Mouse (Mus musculus) hindbrain, embryonic 11.5 days (tissue): ENCODE measurements at regions not wholly inside any gene's neighbourhood (a gene's known extent, or its start where the extent isn't known, plus 50 kb on each side); places are given as distances from the start of the nearest gene placed in this dataset.

ENCODE experiments used
- ATAC-seq: fragments of 200-750 bp; cut with Nextera tagmentation; 2 replicates; pipeline ENCODE4 v1.8.0; 2017; ENCODE audit warnings: mild to moderate bottlenecking, moderate TSS enrichment, moderate library complexity; ENCODE audit not compliant: low FRiP score
- DNase-seq: peaks from one replicate; pipeline ENCODE4 v3.0.0-alpha.2; 2015; ENCODE audit warnings: low spot score
- H3K27ac ChIP-seq: fragments of 300-500 bp; sonication (generic); 2 replicates; pipeline ENCODE4 v1.5.1; 2014; ENCODE audit warnings: mild to moderate bottlenecking, low read depth, low read length
- H3K27me3 ChIP-seq: fragments of 300-500 bp; sonication (generic); 2 replicates; pipeline ENCODE4 v1.6.1; 2014; ENCODE audit warnings: mild to moderate bottlenecking, low read length, moderate library complexity, mixed read lengths; ENCODE audit not compliant: control insufficient read depth, insufficient read depth
- H3K36me3 ChIP-seq: fragments of 300-500 bp; sonication (generic); 2 replicates; pipeline ENCODE4 v1.6.1; 2014; ENCODE audit warnings: mild to moderate bottlenecking, low read length, moderate library complexity, mixed read lengths; ENCODE audit not compliant: control insufficient read depth, insufficient read depth
- H3K4me1 ChIP-seq: fragments of 300-500 bp; sonication (generic); replicated peaks from 2 replicates; pipeline ENCODE4 v1.6.1; 2014; ENCODE audit warnings: low read length, mixed read lengths; ENCODE audit not compliant: control insufficient read depth, insufficient read depth
- H3K4me2 ChIP-seq: fragments of 300-500 bp; sonication (generic); replicated peaks from 2 replicates; pipeline ENCODE4 v1.6.1; 2014; ENCODE audit warnings: mild to moderate bottlenecking, low read depth, low read length
- H3K4me3 ChIP-seq: fragments of 300-500 bp; sonication (generic); 2 replicates; pipeline ENCODE4 v1.5.1; 2014; ENCODE audit warnings: low read depth, low read length
- H3K9ac ChIP-seq: fragments of 300-500 bp; sonication (generic); 2 replicates; pipeline ENCODE4 v1.6.1; 2014; ENCODE audit warnings: low read depth, low read length
- H3K9me3 ChIP-seq: fragments of 300-500 bp; sonication (generic); 2 replicates; pipeline ENCODE4 v1.6.1; 2016; ENCODE audit warnings: low read length; ENCODE audit not compliant: control insufficient read depth
- WGBS: fragments of 180-500 bp; shearing (Covaris S2); extraction: QIAGEN DNeasy Blood & Tissue Kit; methylation state at CpG from one replicate; pipeline ENCODE4 v1.1.7; 2014; 5-methylcytosine and 5-hydroxymethylcytosine counted together

GRCm38 (mm10) chr5:118447366-118447765, 113.1 kb upstream of the Med13l start:
- ATAC-seq: no peak
- H3K27ac ChIP-seq: no peak overlapping the region
- H3K36me3 ChIP-seq: no peaks in the 10 kb centered on the region
- H3K9me3 ChIP-seq: no peaks in the 10 kb centered on the region
- no peak overlapping the region for H3K4me3 ChIP-seq
- H3K4me2 ChIP-seq: no peak overlapping the region
- no peaks in the 10 kb centered on the region for H3K4me1 ChIP-seq
- 68% methylated on average over 5 of the region's 5 CpGs for WGBS
- no peak for DNase-seq
- no peak overlapping the region for H3K9ac ChIP-seq
- H3K27me3 ChIP-seq: no peaks in the 10 kb centered on the region

GRCm38 (mm10) chr5:118448884-118449515, 111.5 kb upstream of the Med13l start:
- Histone ChIP-seq H3K9me3 (no peaks in the 10 kb centered on the region), H3K27me3 (no peaks in the 10 kb centered on the region), H3K27ac (no peak overlapping the region), H3K4me2 (no peak overlapping the region), H3K4me1 (no peaks in the 10 kb centered on the region), H3K9ac (no peak overlapping the region), H3K4me3 (no peak overlapping the region), H3K36me3 (no peaks in the 10 kb centered on the region)
- DNase-seq (no peak), ATAC-seq (no peak)
- 78% methylated on average over 4 of the region's 4 CpGs for WGBS

GRCm38 (mm10) chr5:118449893-118450292, 110.6 kb upstream of the Med13l start:
- no peak overlapping the region for H3K27ac ChIP-seq
- 78% methylated on average over 4 of the region's 4 CpGs for WGBS
- H3K4me3 ChIP-seq: no peak overlapping the region
- ATAC-seq: no peak
- H3K27me3 ChIP-seq: no peaks in the 10 kb centered on the region
- no peaks in the 10 kb centered on the region for H3K9me3 ChIP-seq
- H3K4me2 ChIP-seq: no peak overlapping the region
- no peaks in the 10 kb centered on the region for H3K36me3 ChIP-seq
- H3K4me1 ChIP-seq: no peaks in the 10 kb centered on the region
- no peak for DNase-seq
- no peak overlapping the region for H3K9ac ChIP-seq

DNA sequence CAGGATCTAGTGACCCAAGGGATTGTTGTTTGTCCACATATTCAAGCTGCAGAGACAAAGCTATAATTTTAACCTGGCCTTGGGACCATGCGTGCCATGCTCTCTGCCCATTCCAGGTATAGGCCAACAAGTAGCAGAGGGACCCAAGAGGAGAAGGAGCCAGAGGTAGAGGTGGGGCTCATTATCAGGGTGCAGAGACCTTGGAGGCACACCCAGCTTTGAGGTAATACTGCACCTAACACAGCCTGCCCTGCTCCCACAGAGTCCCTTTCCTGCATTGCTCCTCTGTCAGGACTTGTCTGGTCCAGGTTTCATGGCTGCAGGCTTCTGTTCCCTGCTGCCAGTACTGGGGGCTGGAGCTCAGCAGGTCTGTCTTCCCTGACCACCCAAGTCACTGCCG, 108.4 kb upstream of the Med13l start:
- Histone ChIP-seq H3K9me3 (no peaks in the 10 kb centered on the region), H3K27ac (no peak overlapping the region), H3K36me3 (no peaks in the 10 kb centered on the region), H3K4me2 (no peak overlapping the region), H3K9ac (no peak overlapping the region), H3K4me3 (no peak overlapping the region), H3K27me3 (no peaks in the 10 kb centered on the region), H3K4me1 (no peaks in the 10 kb centered on the region)
- DNase-seq: no peak
- no peak for ATAC-seq
- WGBS: 70% methylated on average over 2 of the region's 2 CpGs

DNA sequence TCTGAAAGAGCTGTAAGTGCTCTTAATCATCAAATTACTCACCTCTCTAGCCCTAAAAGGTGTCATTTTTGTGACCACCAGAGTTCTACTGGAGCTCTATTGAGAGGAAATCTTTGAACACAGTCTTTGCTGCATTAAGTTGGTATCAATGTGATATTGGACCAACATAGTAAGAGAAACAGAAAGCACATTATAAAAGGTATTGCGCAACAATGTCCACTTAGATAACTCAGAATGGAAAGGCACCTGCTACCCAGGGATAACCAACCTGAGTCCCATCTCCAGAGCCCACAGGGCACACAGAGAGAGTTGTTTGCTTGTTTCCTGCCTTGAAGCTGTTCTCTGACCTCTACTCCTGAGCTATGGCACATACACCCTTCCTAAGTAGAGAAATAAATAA, 106.4 kb upstream of the Med13l start:
- no peak overlapping the region for H3K9ac ChIP-seq
- WGBS: 94% methylated on average over 1 of the region's 1 CpGs
- no peaks in the 10 kb centered on the region for H3K36me3 ChIP-seq
- no peaks in the 10 kb centered on the region for H3K9me3 ChIP-seq
- no peak overlapping the region for H3K4me2 ChIP-seq
- no peaks in the 10 kb centered on the region; the same call in 1 of the 2 replicates for H3K4me1 ChIP-seq
- ATAC-seq: no peak
- no peak for DNase-seq
- no peak overlapping the region for H3K4me3 ChIP-seq
- H3K27me3 ChIP-seq: no peaks in the 10 kb centered on the region
- no peak overlapping the region for H3K27ac ChIP-seq

DNA sequence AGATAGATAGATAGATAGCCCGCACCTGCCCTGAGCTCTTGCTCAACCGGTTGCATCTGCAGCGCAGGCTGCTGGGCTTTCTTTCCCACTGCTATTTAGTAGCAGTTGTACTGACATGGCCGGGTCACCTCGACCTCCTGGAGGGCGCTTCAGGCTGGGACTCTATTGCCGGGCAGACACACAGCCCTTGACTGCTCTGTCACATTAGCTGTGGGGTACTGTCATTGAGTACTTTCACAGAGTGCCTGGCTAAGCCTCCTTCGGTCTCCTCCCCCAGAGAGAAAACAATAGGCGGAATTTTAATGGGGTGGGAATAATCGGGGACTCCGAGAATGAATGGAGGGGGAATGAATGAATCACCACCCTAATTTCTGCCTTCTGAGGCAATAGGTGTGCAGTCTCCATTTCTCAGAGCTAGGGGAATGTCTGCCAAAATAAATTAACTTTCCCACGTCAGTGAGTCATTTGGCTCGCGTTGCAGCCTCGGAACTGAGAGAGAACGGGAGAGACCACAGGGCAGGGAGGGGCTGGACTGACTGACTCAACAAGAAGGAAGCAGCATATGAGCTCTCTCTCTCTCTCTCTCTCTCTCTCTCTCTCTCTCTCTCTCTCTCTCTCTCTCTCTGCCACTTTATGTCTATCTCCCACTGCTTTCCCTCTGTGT, 101.6 kb upstream of the Med13l start:
- 0 out of 2 replicates have a peak overlapping the region, but pooled peaks have one; percentile 20 for H3K27ac ChIP-seq
- WGBS: 1% methylated on average over 16 of the region's 16 CpGs

DNA sequence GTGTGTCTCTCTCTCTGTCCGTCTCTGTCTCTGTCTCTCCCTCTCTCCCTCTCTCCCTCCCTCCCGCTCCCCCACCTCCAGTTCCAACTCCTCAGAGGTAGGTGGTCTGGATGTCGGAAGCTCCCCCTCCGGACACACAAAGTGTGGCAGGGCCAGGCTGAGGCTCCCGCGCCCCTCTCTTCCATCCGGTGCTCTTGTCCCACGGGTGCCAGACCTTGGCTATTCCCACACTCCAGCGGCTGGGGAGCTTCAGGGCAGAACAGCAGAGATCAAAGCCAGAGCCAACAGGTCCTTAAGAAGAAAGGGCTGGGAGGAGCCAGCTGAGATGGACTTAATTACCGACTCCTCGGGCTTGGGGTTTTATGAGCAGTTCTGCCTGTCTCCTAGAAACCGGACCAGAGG, 101.1 kb upstream of the Med13l start:
- H3K9me3 ChIP-seq: no peaks in the 10 kb centered on the region
- H3K27me3 ChIP-seq: no peaks in the 10 kb centered on the region; the same call in 1 of the 2 replicates
- H3K4me1 ChIP-seq: peaks cover 3% of the 10 kb centered on the region; the same call in 1 of the 2 replicates
- ATAC-seq (peak; percentile 74), DNase-seq (peak; percentile 53)
- H3K4me3 ChIP-seq: no peak overlapping the region; the same call in 1 of the 2 replicates
- H3K9ac ChIP-seq: no peak overlapping the region
- 0 out of 2 replicates have a peak overlapping the region, but pooled peaks have one; percentile 20 for H3K27ac ChIP-seq
- H3K36me3 ChIP-seq: no peaks in the 10 kb centered on the region
- H3K4me2 ChIP-seq: peak overlapping the region; percentile 44
- 1% methylated on average over 12 of the region's 12 CpGs for WGBS

More for the DNA sequence above, 101.6 kb upstream of the Med13l start:
- Histone ChIP-seq H3K9ac (no peak overlapping the region), H3K4me2 (peak overlapping the region; percentile 44), H3K36me3 (no peaks in the 10 kb centered on the region), H3K4me3 (no peak overlapping the region; the same call in 1 of the 2 replicates), H3K27me3 (no peaks in the 10 kb centered on the region; the same call in 1 of the 2 replicates), H3K9me3 (no peaks in the 10 kb centered on the region), H3K4me1 (peaks cover 2% of the 10 kb centered on the region; the same call in 1 of the 2 replicates)
- ATAC-seq: peak; percentile 82
- DNase-seq: peak; percentile 65

DNA sequence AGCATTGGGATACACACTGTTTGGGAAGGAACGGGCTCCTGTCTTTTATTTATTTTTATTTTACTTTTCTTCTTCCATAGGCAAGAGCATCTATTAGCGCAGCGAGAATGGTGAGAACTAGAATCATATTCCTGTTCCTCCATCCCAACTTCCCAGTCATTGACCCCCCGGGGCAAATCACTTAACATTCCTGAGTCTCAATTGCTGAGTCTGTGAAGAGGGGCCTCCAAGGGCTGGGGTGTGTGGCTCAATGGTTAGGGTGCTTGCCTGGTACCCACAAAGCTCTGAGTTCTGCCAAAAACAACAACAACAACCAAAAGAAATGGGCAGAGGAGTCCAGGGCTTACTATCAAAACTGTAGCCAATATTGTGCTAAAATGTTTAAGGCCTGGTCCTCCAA, 98.5 kb upstream of the Med13l start:
- 59% methylated on average over 4 of the region's 4 CpGs for WGBS
- H3K27me3 ChIP-seq: no peaks in the 10 kb centered on the region; the same call in 1 of the 2 replicates
- no peak for ATAC-seq
- no peak overlapping the region for H3K27ac ChIP-seq
- no peak overlapping the region for H3K4me2 ChIP-seq
- no peaks in the 10 kb centered on the region for H3K36me3 ChIP-seq
- no peaks in the 10 kb centered on the region for H3K9me3 ChIP-seq
- peaks cover 17% of the 10 kb centered on the region; the same call in 1 of the 2 replicates for H3K4me1 ChIP-seq
- DNase-seq: no peak
- no peak overlapping the region for H3K4me3 ChIP-seq
- no peak overlapping the region for H3K9ac ChIP-seq
